Mouse (Mus musculus) kidney, embryonic 15.5 days (tissue): ENCODE results near the gene BC061237. TPM values are rescaled to one million over a fixed set of nuclear protein-coding genes. Genes with fewer than 3 reads are reported as not detected.
"Not testable (repeated sequence)": the region's sequence is repeated elsewhere in the genome, so short reads cannot be mapped to it uniquely, and the experiment has no call there.

Experiments used
- ATAC-seq: fragments of 200-750 bp; cut with Nextera tagmentation; replicated peaks from 2 replicates; pipeline ENCODE4 v1.8.0; 2017; ENCODE audit warnings: moderate TSS enrichment; ENCODE audit not compliant: low FRiP score
- H3K27ac ChIP-seq: fragments of 300-500 bp; sonication (generic); 2 replicates; pipeline ENCODE4 v1.5.1; 2015; ENCODE audit warnings: mild to moderate bottlenecking, inconsistent platforms
- H3K27me3 ChIP-seq: fragments of 300-500 bp; sonication (generic); 2 replicates; pipeline ENCODE4 v1.6.1; 2015; ENCODE audit warnings: inconsistent platforms
- H3K36me3 ChIP-seq: fragments of 300-500 bp; sonication (generic); 2 replicates; pipeline ENCODE4 v1.6.1; 2015; ENCODE audit warnings: inconsistent platforms
- H3K4me1 ChIP-seq: fragments of 300-500 bp; sonication (generic); 2 replicates; pipeline ENCODE4 v1.6.1; 2015; ENCODE audit warnings: inconsistent platforms
- H3K4me2 ChIP-seq: fragments of 300-500 bp; sonication (generic); 2 replicates; pipeline ENCODE4 v1.6.1; 2015; ENCODE audit warnings: moderate library complexity, mild to moderate bottlenecking, inconsistent platforms
- H3K4me3 ChIP-seq: fragments of 300-500 bp; sonication (generic); replicated peaks from 2 replicates; pipeline ENCODE4 v1.5.1; 2015; ENCODE audit warnings: mild to moderate bottlenecking, inconsistent platforms
- H3K9ac ChIP-seq: fragments of 300-500 bp; sonication (generic); 2 replicates; pipeline ENCODE4 v1.6.1; 2015; ENCODE audit warnings: mild to moderate bottlenecking, inconsistent platforms
- H3K9me3 ChIP-seq: fragments of 300-500 bp; sonication (generic); replicated peaks from 2 replicates; pipeline ENCODE4 v1.6.1; 2016; ENCODE audit warnings: inconsistent platforms
- WGBS: fragments of 180-500 bp; shearing (Covaris S2); methylation state at CpG from one replicate; pipeline ENCODE4 v1.1.7; 2015; ENCODE audit warnings: mixed read lengths; 5-methylcytosine and 5-hydroxymethylcytosine counted together
- polyA plus RNA-seq: library from polyadenylated mRNA; unstranded; fragments of >200 nt; fragmentation: Nextera tagmentation; extraction: Ambion mirVana; gene quantifications from 2 replicates; pipeline ENCODE4 v1.2.1, GENCODE M21; 2015

BC061237 gene
- polyA plus RNA-seq = not detected in 2 replicates

DNA sequence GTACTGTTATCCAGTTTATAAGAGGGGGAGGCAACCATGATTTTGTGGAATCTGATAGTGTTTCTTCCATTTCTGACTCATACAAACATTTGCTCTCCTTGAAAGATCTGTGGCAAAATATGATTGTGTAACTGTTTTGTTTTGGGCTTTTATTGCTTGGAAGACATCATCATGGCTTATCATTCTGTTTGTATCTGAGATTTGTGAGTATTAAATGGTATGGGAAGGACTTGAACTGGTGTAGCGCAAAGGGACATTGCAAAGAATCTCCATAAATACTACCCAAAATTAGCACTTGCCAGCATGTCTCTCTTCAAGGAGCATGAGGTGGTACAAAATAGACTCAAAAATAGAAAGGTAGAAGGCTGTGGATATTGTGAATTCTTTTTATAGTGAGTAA lies at the start of gene BC061237:
Gene BC061237 (plus strand): TSS at position 301 of the 400 bp plus-strand sequence.
- not testable (repeated sequence) for H3K9me3 ChIP-seq, H3K4me3 ChIP-seq, H3K27me3 ChIP-seq, H3K4me2 ChIP-seq, H3K9ac ChIP-seq, H3K27ac ChIP-seq, ATAC-seq, H3K4me1 ChIP-seq, H3K36me3 ChIP-seq
- 73% methylated on average over 1 of the region's 1 CpGs for WGBS

DNA sequence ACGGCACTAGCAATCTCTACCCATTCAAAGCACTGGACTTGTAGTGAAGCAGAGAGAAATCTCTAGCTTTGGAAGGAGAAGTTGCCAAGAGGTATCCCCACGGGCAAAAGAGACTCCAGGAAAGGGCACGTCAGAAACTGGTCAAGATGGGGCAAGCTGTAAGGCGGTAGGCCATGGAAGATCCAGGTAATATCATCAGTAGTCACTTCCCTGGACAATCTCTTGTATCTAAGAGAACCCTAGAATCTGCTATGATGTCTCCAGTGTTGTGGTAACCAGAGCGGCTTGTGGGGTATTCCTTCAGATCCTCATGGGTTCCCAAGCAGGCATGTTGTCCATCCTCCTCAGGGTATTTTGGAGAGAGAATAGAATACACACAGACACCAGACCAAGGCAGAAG lies 25.7 kb downstream of the BC061237 start, which contains the start of gene Gm17093:
Gene Gm17093 (plus strand): TSS at position 301 of the 400 bp plus-strand sequence.
- not testable (repeated sequence) for H3K9me3 ChIP-seq, H3K4me3 ChIP-seq, H3K9ac ChIP-seq, H3K4me1 ChIP-seq, H3K27me3 ChIP-seq, H3K27ac ChIP-seq, ATAC-seq, H3K4me2 ChIP-seq, H3K36me3 ChIP-seq
- 85% methylated on average over 5 of the region's 5 CpGs for WGBS

DNA sequence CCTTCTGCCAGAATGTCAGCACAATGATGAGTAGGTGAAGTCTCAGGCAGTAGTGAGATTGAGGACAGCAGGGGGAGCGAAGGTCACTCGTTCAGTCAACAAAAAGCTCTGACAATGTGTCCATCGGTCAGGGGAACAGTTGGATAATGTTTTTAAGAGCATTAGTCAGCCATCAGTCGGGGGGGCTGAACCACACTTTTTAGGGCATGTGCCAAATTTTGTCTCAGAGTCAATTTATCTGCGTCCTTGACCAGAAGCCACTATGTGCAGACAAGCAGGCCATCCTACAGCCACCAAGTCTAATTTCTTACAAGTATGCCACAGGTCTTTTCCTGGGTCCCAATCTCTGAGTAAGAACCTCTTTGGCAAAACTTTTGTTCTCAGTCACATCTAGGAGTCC lies 55.7 kb downstream of the BC061237 start:
- not testable (repeated sequence) for H3K4me1 ChIP-seq, H3K36me3 ChIP-seq, H3K4me3 ChIP-seq, H3K27me3 ChIP-seq, H3K27ac ChIP-seq, ATAC-seq, H3K4me2 ChIP-seq, H3K9ac ChIP-seq, H3K9me3 ChIP-seq
- 91% methylated on average over 5 of the region's 5 CpGs for WGBS

Other genes starting within 250 kb of the BC061237 start
- not detected in 2 replicates for gene Gm8220, start 206.9 kb upstream of the BC061237 start, polyA plus RNA-seq
- not detected in 2 replicates for gene Gm5930, start 153.9 kb upstream of the BC061237 start, polyA plus RNA-seq
- not detected in 2 replicates for gene Gm8229, start 127.1 kb upstream of the BC061237 start, polyA plus RNA-seq
- gene Gm3371, start 81.8 kb upstream of the BC061237 start, polyA plus RNA-seq = not detected in 2 replicates
- not detected in 2 replicates for gene Gm8232, start 58.8 kb upstream of the BC061237 start, polyA plus RNA-seq
- not detected in 2 replicates for gene Gm17093, start 25.8 kb downstream of the BC061237 start, polyA plus RNA-seq
- not detected in 2 replicates for gene Gm8247, start 90.7 kb downstream of the BC061237 start, polyA plus RNA-seq
- gene Gm5624, start 135.5 kb downstream of the BC061237 start, polyA plus RNA-seq = not detected in 2 replicates
- gene Gm8257, start 214.0 kb downstream of the BC061237 start, polyA plus RNA-seq = not detected in 2 replicates